Mouse (Mus musculus): ENCODE measurements around the gene Cpne2. TPM values are rescaled to one million over a fixed set of nuclear protein-coding genes. Genes with fewer than 3 reads are reported as not detected.

Gene Cpne2
- polyA plus RNA-seq, 1 experiment from 2014 or later, result 29.9 TPM

DNA sequence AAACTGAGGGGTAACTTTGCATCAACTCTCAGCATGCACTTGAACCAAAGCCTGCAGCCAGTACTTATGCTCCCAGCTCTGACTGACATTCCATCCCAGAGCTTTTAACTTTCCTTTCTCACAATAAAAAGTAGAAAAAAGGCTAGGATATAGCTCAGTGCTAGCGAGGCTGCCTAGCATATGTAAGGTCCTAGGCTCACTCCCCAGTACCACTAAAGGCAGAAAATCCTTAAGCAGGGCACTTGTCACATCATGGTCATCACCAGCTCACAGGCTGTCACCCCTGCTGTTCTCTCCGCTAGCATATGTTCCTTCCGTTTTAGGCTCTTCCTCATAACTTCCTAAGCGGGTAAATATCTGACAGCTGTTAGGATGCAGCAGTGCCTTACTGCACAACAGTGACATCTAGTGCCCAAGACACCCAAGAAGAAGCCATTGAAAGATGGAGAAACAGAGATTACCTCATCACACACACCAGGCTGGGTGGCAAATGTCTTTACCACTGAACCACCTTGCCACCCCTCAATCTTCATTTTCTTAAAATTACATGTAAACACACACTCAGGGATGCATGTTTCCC is 51.5 kb downstream of the Cpne2 start:
- 32% methylated on average over 4 of the region's 4 CpGs for WGBS

DNA sequence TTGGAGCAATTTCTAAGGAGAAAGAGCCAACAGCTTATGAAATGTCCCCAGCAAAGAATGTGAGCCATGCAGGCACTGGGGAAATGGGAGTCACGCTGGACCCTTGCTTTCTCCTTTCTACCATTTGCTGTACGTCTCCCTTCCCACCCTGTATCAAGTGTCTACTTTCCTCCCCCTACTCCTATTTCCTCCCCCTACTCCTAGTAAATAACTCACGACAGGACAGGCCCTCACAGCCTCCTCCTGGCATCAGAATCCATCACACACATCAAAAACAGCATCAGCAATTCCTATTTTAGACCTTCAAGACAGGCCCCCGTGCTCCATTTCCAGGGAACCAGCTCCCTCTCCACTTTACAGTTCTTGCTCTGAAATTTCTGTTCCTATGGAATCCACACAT is 58.9 kb downstream of the Cpne2 start:
- no peaks in the 10 kb centered on the region for H3K4me1 ChIP-seq
- peaks cover 24% of the 10 kb centered on the region for H3K36me3 ChIP-seq
- no peak overlapping the region for H3K27ac ChIP-seq (replicated peaks)
- H3K4me3 ChIP-seq (replicated peaks), result no peak overlapping the region
- no peak overlapping the region for H3K4me2 ChIP-seq
- no peak overlapping the region for H3K9ac ChIP-seq (replicated peaks)
- no peak for ATAC-seq (ENCODE audit: low FRiP score)
- H3K27me3 ChIP-seq (replicated peaks), result no peaks in the 10 kb centered on the region
- 82% methylated on average over 4 of the region's 4 CpGs for WGBS
- no peaks in the 10 kb centered on the region for H3K9me3 ChIP-seq (replicated peaks)

More for the DNA sequence above, 51.5 kb downstream of the Cpne2 start:
- Histone ChIP-seq H3K4me2 (no peak overlapping the region), H3K4me1 (0 out of 2 replicates have a peak, but pooled peaks cover 3% of the 10 kb centered on the region), H3K27ac (replicated peaks) (no peak overlapping the region), H3K4me3 (replicated peaks) (no peak overlapping the region), H3K27me3 (replicated peaks) (no peaks in the 10 kb centered on the region), H3K9me3 (replicated peaks) (no peaks in the 10 kb centered on the region), H3K9ac (replicated peaks) (no peak overlapping the region), H3K36me3 (peaks cover 69% of the 10 kb centered on the region)
- peak; percentile 75 for ATAC-seq (ENCODE audit: low FRiP score)

DNA sequence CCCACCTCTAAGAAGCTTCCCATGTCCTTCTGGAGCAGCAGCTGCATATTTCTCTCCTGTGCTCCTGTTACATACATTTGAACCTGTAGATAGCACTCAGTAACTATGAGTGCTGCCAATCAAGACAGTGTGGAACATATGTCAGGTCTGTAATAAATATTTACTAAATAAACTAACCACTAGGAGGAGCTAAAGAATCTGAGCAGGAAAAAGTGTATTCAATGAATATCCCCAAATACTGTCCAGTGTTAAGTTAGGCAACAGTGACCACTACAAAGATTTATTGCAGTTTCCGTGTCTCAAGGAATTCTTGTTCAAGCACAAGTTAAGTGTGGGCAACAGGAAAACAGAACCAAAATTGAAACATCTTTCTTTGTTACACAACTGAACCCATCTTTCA is 61.4 kb downstream of the Cpne2 start:
- ATAC-seq (ENCODE audit: low FRiP score), result no peak
- H3K4me3 ChIP-seq (replicated peaks), result no peak overlapping the region
- H3K9ac ChIP-seq (replicated peaks), result no peak overlapping the region
- WGBS, result 45% methylated on average over 1 of the region's 1 CpGs
- H3K4me2 ChIP-seq, result no peak overlapping the region
- H3K27ac ChIP-seq (replicated peaks), result no peak overlapping the region
- H3K36me3 ChIP-seq, result no peaks in the 10 kb centered on the region
- H3K27me3 ChIP-seq (replicated peaks), result no peaks in the 10 kb centered on the region
- H3K9me3 ChIP-seq (replicated peaks), result no peaks in the 10 kb centered on the region
- H3K4me1 ChIP-seq, result 0 out of 2 replicates have a peak, but pooled peaks cover 2% of the 10 kb centered on the region

DNA sequence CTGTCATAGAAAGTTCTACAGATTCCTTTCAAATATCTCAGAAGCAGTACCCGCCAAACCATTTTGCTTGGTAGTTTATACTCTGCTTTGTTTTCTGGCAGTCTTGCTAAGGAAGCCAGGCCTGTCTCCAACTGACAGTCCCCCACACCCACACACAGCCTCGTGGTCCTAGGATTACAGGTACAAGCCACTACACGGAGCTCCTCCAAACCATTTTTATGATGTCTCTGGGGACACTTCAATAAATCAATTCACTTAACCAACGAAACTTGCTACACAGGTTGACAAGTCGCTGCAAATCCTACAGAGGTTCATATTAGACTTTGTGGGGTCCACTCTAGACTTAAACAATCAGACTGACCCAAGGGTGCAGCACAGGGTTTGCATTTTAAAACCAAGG is 67.7 kb downstream of the Cpne2 start:
- Histone ChIP-seq H3K27me3 (replicated peaks) (no peaks in the 10 kb centered on the region), H3K36me3 (no peaks in the 10 kb centered on the region), H3K4me3 (replicated peaks) (peak overlapping the region; percentile 100), H3K9ac (replicated peaks) (peak overlapping the region; percentile 93), H3K4me2 (peak overlapping the region; percentile 84), H3K4me1 (peaks cover 36% of the 10 kb centered on the region), H3K27ac (replicated peaks) (peak overlapping the region; percentile 89), H3K9me3 (replicated peaks) (no peaks in the 10 kb centered on the region)
- WGBS, result 17% methylated on average over 5 of the region's 5 CpGs
- no peak for ATAC-seq (ENCODE audit: low FRiP score)

GRCm38 (mm10) chr8:94601034-94601606 is 68.3 kb downstream of the Cpne2 start:
- H3K27me3 ChIP-seq (replicated peaks), result no peaks in the 10 kb centered on the region
- WGBS, result under 1% methylated on average over 51 of the region's 51 CpGs
- H3K4me3 ChIP-seq (replicated peaks), result peak overlapping the region; percentile 100
- H3K36me3 ChIP-seq, result no peaks in the 10 kb centered on the region
- H3K4me1 ChIP-seq, result peaks cover 36% of the 10 kb centered on the region
- ATAC-seq (ENCODE audit: low FRiP score), result peak; percentile 40
- peak overlapping the region; percentile 93 for H3K9ac ChIP-seq (replicated peaks)
- H3K9me3 ChIP-seq (replicated peaks), result no peaks in the 10 kb centered on the region
- peak overlapping the region; percentile 89 for H3K27ac ChIP-seq (replicated peaks)
- peak overlapping the region; percentile 84 for H3K4me2 ChIP-seq

- under 1% methylated on average over 54 of the region's 55 CpGs for WGBS
Observed at GRCm38 (mm10) chr8:94601607-94602385, 69.0 kb downstream of the Cpne2 start, which contains the start of the genes Rspry1 and Fam192a. TSS of gene Rspry1 (plus strand) at chr8:94601937. TSS of gene Fam192a (minus strand) at chr8:94601997.

DNA sequence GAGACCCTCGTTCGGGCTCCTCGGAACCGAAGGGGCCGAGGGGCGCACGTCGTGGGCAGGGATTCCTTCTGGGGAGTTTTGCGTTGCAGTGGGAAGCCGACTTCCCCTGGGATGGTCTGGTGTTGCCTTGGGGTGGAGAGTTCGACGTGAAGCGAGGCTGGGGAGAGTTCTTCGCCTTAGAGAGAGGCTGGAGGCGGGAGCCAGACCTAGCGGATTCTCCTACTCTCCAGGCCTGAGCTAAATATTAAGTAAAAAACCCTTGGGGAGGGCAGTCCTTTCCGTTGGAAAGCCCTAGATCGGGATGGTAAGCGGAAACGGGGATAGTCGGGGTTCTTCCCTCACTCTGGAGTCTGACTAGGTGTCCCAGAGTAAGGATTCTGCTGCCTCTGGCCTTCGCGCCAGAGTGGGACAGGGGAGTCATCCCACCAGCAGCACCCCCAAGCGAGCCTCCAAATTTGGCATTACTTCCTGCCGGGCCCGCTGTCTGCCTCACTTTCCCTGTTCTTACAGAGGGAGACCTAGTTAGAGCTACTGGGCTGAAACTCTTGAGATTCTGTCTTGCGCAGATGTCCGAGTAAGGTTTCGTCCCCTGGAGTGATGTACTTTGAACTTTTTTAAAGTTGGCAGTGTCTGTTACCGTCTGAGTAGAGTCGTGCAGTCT is 69.8 kb downstream of the Cpne2 start:
- Histone ChIP-seq H3K27me3 (replicated peaks) (no peaks in the 10 kb centered on the region), H3K36me3 (0 out of 2 replicates have a peak, but pooled peaks cover 5% of the 10 kb centered on the region), H3K4me3 (replicated peaks) (peak overlapping the region; percentile 100), H3K9ac (replicated peaks) (peak overlapping the region; percentile 91), H3K27ac (replicated peaks) (peak overlapping the region; percentile 94), H3K4me1 (peaks cover 36% of the 10 kb centered on the region), H3K4me2 (peak overlapping the region; percentile 95), H3K9me3 (replicated peaks) (no peaks in the 10 kb centered on the region)
- WGBS, result under 1% methylated on average over 31 of the region's 31 CpGs
- peak; percentile 1; the same call in 1 of the 2 replicates for ATAC-seq (ENCODE audit: low FRiP score)

More at GRCm38 (mm10) chr8:94601607-94602385, 69.0 kb downstream of the Cpne2 start, which contains the start of the genes Rspry1 and Fam192a:
- Histone ChIP-seq H3K27me3 (replicated peaks) (no peaks in the 10 kb centered on the region), H3K9me3 (replicated peaks) (no peaks in the 10 kb centered on the region), H3K4me1 (peaks cover 36% of the 10 kb centered on the region), H3K36me3 (no peaks in the 10 kb centered on the region), H3K4me2 (peak within 1 kb of the TSS; percentile 95), H3K4me3 (replicated peaks) (peak within 1 kb of the TSS; percentile 100), H3K9ac (replicated peaks) (peak within 1 kb of the TSS; percentile 93), H3K27ac (replicated peaks) (peak within 1 kb of the TSS; percentile 94)
- ATAC-seq (ENCODE audit: low FRiP score), result peak; percentile 99

DNA sequence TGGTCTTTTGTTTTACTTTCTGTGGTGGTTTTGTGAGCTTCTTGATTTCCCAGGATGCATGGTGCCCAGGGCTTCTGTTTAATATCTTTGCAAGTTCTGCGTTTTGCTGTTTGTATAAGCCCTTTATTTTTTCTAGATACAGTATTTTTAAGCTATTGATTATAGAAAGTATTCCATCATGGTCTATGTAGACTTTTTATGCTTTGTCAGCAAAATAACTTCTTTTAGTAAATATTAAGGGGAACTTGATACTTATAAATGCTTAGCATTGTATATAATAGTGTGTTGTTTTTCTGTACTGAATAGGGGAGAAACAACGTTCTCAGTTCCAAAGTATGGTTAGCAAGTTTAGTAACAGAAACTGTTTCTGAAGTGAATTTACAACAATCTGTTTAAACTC is 71.2 kb downstream of the Cpne2 start:
- H3K4me3 ChIP-seq (replicated peaks), result no peak overlapping the region
- ATAC-seq (ENCODE audit: low FRiP score), result no peak
- H3K27ac ChIP-seq (replicated peaks), result no peak overlapping the region
- H3K9ac ChIP-seq (replicated peaks), result no peak overlapping the region
- H3K4me2 ChIP-seq, result no peak overlapping the region
- H3K4me1 ChIP-seq, result peaks cover 35% of the 10 kb centered on the region
- no peaks in the 10 kb centered on the region for H3K9me3 ChIP-seq (replicated peaks)
- H3K36me3 ChIP-seq, result 0 out of 2 replicates have a peak, but pooled peaks cover 5% of the 10 kb centered on the region
- WGBS, result 85% methylated on average over 2 of the region's 2 CpGs
- no peaks in the 10 kb centered on the region for H3K27me3 ChIP-seq (replicated peaks)

DNA sequence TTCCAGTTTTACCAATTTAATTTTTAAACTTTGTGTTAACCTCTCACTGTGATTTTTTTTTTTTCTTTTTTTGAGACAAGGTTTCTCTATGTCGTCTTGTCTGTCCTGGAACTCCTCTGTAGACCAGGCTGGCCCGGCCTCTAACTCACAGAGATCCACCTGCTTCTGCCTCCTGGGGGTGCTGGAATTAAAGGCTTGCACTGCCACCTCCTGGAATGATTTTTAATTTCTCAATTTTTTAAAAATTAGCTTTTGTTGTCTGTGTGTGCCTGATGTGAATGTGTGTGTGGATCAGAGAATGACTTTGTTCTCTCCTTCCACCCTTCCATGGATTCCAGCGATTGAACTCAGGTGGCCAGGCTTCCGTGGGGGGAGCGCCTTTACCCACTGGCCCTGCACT is 74.3 kb downstream of the Cpne2 start:
- Histone ChIP-seq H3K27me3 (replicated peaks) (no peaks in the 10 kb centered on the region), H3K4me3 (replicated peaks) (no peak overlapping the region), H3K36me3 (0 out of 2 replicates have a peak, but pooled peaks cover 5% of the 10 kb centered on the region), H3K4me2 (no peak overlapping the region), H3K9me3 (replicated peaks) (no peaks in the 10 kb centered on the region), H3K9ac (replicated peaks) (no peak overlapping the region), H3K27ac (replicated peaks) (no peak overlapping the region), H3K4me1 (peaks cover 18% of the 10 kb centered on the region)
- WGBS, result 93% methylated on average over 5 of the region's 5 CpGs
- ATAC-seq (ENCODE audit: low FRiP score), result no peak

Measured in neural tube, embryonic 15.5 days (tissue).